Mouse (Mus musculus): ENCODE results near the gene Ilf3. TPM values are rescaled to one million over a fixed set of nuclear protein-coding genes. Genes with fewer than 3 reads are reported as not detected.
"Not testable (repeated sequence)": the region's sequence is repeated elsewhere in the genome, so short reads cannot be mapped to it uniquely, and the experiment has no call there.

The Ilf3 gene
- 335 and 363 TPM in 2 replicates for polyA plus RNA-seq (2016; fragmentation: Nextera tagmentation; extraction: Ambion mirVana)

GRCm38 (mm10) chr9:21367357-21368111 is at the start of gene Ilf3:
TSS of gene Ilf3 (plus strand) at chr9:21367871.
- Histone ChIP-seq H3K27ac (peak within 1 kb of the TSS; percentile 89), H3K27me3 (peaks cover 4% of the 10 kb centered on the region; the same call in 1 of the 2 replicates), H3K9ac (peak within 1 kb of the TSS; percentile 79), H3K4me2 (peak within 1 kb of the TSS; percentile 84), H3K36me3 (replicated peaks) (peaks cover 14% of the 10 kb centered on the region), H3K4me3 (replicated peaks) (peak within 1 kb of the TSS; percentile 70), H3K9me3 (no peaks in the 10 kb centered on the region), H3K4me1 (peaks cover 29% of the 10 kb centered on the region)
- under 1% methylated on average over 66 of the region's 66 CpGs for WGBS
- peak; percentile 91 for ATAC-seq (ENCODE audit: low FRiP score)

- no peaks in the 10 kb centered on the region for H3K36me3 ChIP-seq (replicated peaks)
- 96% methylated on average over 6 of the region's 6 CpGs for WGBS
- no peak overlapping the region for H3K4me2 ChIP-seq
- H3K4me1 ChIP-seq, result peaks cover 15% of the 10 kb centered on the region
- 0 out of 2 replicates have a peak, but pooled peaks cover 5% of the 10 kb centered on the region for H3K27me3 ChIP-seq
- H3K27ac ChIP-seq, result no peak overlapping the region
- no peaks in the 10 kb centered on the region for H3K9me3 ChIP-seq
- ATAC-seq (ENCODE audit: low FRiP score), result no peak
- no peak overlapping the region for H3K4me3 ChIP-seq (replicated peaks)
- H3K9ac ChIP-seq, result no peak overlapping the region
Observed at GRCm38 (mm10) chr9:21318792-21319191, 48.9 kb upstream of the Ilf3 start.

GRCm38 (mm10) chr9:21319503-21319902 is 48.2 kb upstream of the Ilf3 start:
- no peak overlapping the region for H3K9ac ChIP-seq
- 0 out of 2 replicates have a peak, but pooled peaks cover 5% of the 10 kb centered on the region for H3K27me3 ChIP-seq
- H3K4me3 ChIP-seq (replicated peaks), result no peak overlapping the region
- 93% methylated on average over 4 of the region's 4 CpGs for WGBS
- H3K36me3 ChIP-seq (replicated peaks), result no peaks in the 10 kb centered on the region
- no peak overlapping the region for H3K4me2 ChIP-seq
- peaks cover 15% of the 10 kb centered on the region for H3K4me1 ChIP-seq
- no peak overlapping the region for H3K27ac ChIP-seq
- H3K9me3 ChIP-seq, result no peaks in the 10 kb centered on the region
- ATAC-seq (ENCODE audit: low FRiP score), result no peak

- Histone ChIP-seq H3K4me1 (peaks cover 15% of the 10 kb centered on the region), H3K4me3 (replicated peaks) (peak overlapping the region; percentile 70), H3K27me3 (no peaks in the 10 kb centered on the region), H3K4me2 (peak overlapping the region; percentile 89), H3K27ac (0 out of 2 replicates have a peak overlapping the region, but pooled peaks have one; percentile 53), H3K36me3 (replicated peaks) (no peaks in the 10 kb centered on the region), H3K9me3 (no peaks in the 10 kb centered on the region), H3K9ac (peak overlapping the region; percentile 75)
- ATAC-seq (ENCODE audit: low FRiP score), result no peak
- WGBS, result 27% methylated on average over 4 of the region's 4 CpGs
Observed at GRCm38 (mm10) chr9:21320280-21320618, 47.4 kb upstream of the Ilf3 start.

- Histone ChIP-seq H3K4me2 (peak within 1 kb of the TSS; percentile 89), H3K9me3 (no peaks in the 10 kb centered on the region), H3K36me3 (replicated peaks) (no peaks in the 10 kb centered on the region), H3K4me1 (peaks cover 15% of the 10 kb centered on the region), H3K27me3 (no peaks in the 10 kb centered on the region), H3K27ac (peak within 1 kb of the TSS; percentile 53), H3K9ac (peak within 1 kb of the TSS; percentile 75), H3K4me3 (replicated peaks) (peak within 1 kb of the TSS; percentile 70)
- peak; percentile 95 for ATAC-seq (ENCODE audit: low FRiP score)
- 1% methylated on average over 52 of the region's 52 CpGs for WGBS
Observed at GRCm38 (mm10) chr9:21320619-21321512, 46.8 kb upstream of the Ilf3 start, which contains the start of gene Slc44a2. TSS of gene Slc44a2 (plus strand) at chr9:21320698.

GRCm38 (mm10) chr9:21321513-21321835 is 46.2 kb upstream of the Ilf3 start:
- peaks cover 15% of the 10 kb centered on the region for H3K4me1 ChIP-seq
- no peak overlapping the region for H3K27ac ChIP-seq
- H3K27me3 ChIP-seq, result no peaks in the 10 kb centered on the region
- peak overlapping the region; percentile 89 for H3K4me2 ChIP-seq
- H3K4me3 ChIP-seq (replicated peaks), result peak overlapping the region; percentile 70
- 15% methylated on average over 6 of the region's 6 CpGs for WGBS
- no peaks in the 10 kb centered on the region for H3K9me3 ChIP-seq
- peak overlapping the region; percentile 75 for H3K9ac ChIP-seq
- ATAC-seq (ENCODE audit: low FRiP score), result no peak
- H3K36me3 ChIP-seq (replicated peaks), result 0 out of 2 replicates have a peak, but pooled peaks cover under 1% of the 10 kb centered on the region

GRCm38 (mm10) chr9:21322211-21322916 is 45.3 kb upstream of the Ilf3 start:
- H3K4me2 ChIP-seq, result peak overlapping the region; percentile 89

GRCm38 (mm10) chr9:21322917-21323297 is 44.8 kb upstream of the Ilf3 start:
- not testable (repeated sequence) for H3K36me3 ChIP-seq (replicated peaks); H3K9me3 ChIP-seq; H3K27me3 ChIP-seq; H3K4me3 ChIP-seq (replicated peaks); H3K27ac ChIP-seq; H3K4me2 ChIP-seq; H3K9ac ChIP-seq; ATAC-seq (ENCODE audit: low FRiP score)
- peaks cover 15% of the 10 kb centered on the region for H3K4me1 ChIP-seq
- WGBS, result 93% methylated on average over 8 of the region's 8 CpGs

More at GRCm38 (mm10) chr9:21322211-21322916, 45.3 kb upstream of the Ilf3 start:
- no peak overlapping the region for H3K27ac ChIP-seq
- peak overlapping the region; percentile 75; the same call in 1 of the 2 replicates for H3K9ac ChIP-seq
- 0 out of 2 replicates have a peak, but pooled peaks cover 3% of the 10 kb centered on the region for H3K36me3 ChIP-seq (replicated peaks)
- 80% methylated on average over 19 of the region's 19 CpGs for WGBS
- H3K4me3 ChIP-seq (replicated peaks), result peak overlapping the region; percentile 70; the same call in 1 of the 2 replicates
- H3K27me3 ChIP-seq, result no peaks in the 10 kb centered on the region
- peaks cover 15% of the 10 kb centered on the region for H3K4me1 ChIP-seq
- H3K9me3 ChIP-seq, result no peaks in the 10 kb centered on the region
- no peak for ATAC-seq (ENCODE audit: low FRiP score)

- no peak overlapping the region for H3K27ac ChIP-seq
- no peak overlapping the region for H3K9ac ChIP-seq
- H3K36me3 ChIP-seq (replicated peaks), result 0 out of 2 replicates have a peak, but pooled peaks cover 3% of the 10 kb centered on the region
- WGBS, result 94% methylated on average over 11 of the region's 11 CpGs
- ATAC-seq (ENCODE audit: low FRiP score), result no peak
- no peaks in the 10 kb centered on the region for H3K27me3 ChIP-seq
- H3K4me1 ChIP-seq, result peaks cover 15% of the 10 kb centered on the region
- H3K4me3 ChIP-seq (replicated peaks), result no peak overlapping the region
- no peaks in the 10 kb centered on the region for H3K9me3 ChIP-seq
- no peak overlapping the region for H3K4me2 ChIP-seq
Observed at GRCm38 (mm10) chr9:21324269-21324668, 43.4 kb upstream of the Ilf3 start.

GRCm38 (mm10) chr9:21327569-21327968 is 40.1 kb upstream of the Ilf3 start:
- Histone ChIP-seq H3K4me2 (no peak overlapping the region), H3K9ac (no peak overlapping the region), H3K27ac (no peak overlapping the region), H3K36me3 (replicated peaks) (0 out of 2 replicates have a peak, but pooled peaks cover 3% of the 10 kb centered on the region), H3K4me1 (peaks cover 13% of the 10 kb centered on the region), H3K4me3 (replicated peaks) (no peak overlapping the region), H3K9me3 (no peaks in the 10 kb centered on the region), H3K27me3 (no peaks in the 10 kb centered on the region)
- 81% methylated on average over 3 of the region's 3 CpGs for WGBS
- no peak for ATAC-seq (ENCODE audit: low FRiP score)

GRCm38 (mm10) chr9:21328041-21328440 is 39.6 kb upstream of the Ilf3 start:
- 83% methylated on average over 3 of the region's 3 CpGs for WGBS
- ATAC-seq (ENCODE audit: low FRiP score), result no peak
- Histone ChIP-seq H3K27me3 (no peaks in the 10 kb centered on the region), H3K27ac (no peak overlapping the region), H3K9ac (no peak overlapping the region), H3K9me3 (no peaks in the 10 kb centered on the region), H3K4me2 (no peak overlapping the region), H3K4me3 (replicated peaks) (no peak overlapping the region), H3K36me3 (replicated peaks) (0 out of 2 replicates have a peak, but pooled peaks cover 3% of the 10 kb centered on the region), H3K4me1 (peaks cover 18% of the 10 kb centered on the region)
